Mouse (Mus musculus) hindbrain, embryonic 11.5 days (tissue): ENCODE results near the gene Pck2. TPM values are rescaled to one million over a fixed set of nuclear protein-coding genes. Genes with fewer than 3 reads are reported as not detected.
A peak's percentile ranks its signal among the peaks of the same experiment; 100 is the strongest.

ENCODE experiments used
- ATAC-seq: fragments of 200-750 bp; cut with Nextera tagmentation; 2 replicates; pipeline ENCODE4 v1.8.0; 2017; ENCODE audit warnings: mild to moderate bottlenecking, moderate TSS enrichment, moderate library complexity; ENCODE audit not compliant: low FRiP score
- DNase-seq: peaks from one replicate; pipeline ENCODE4 v3.0.0-alpha.2; 2015; ENCODE audit warnings: low spot score
- H3K27ac ChIP-seq: fragments of 300-500 bp; sonication (generic); 2 replicates; pipeline ENCODE4 v1.5.1; 2014; ENCODE audit warnings: mild to moderate bottlenecking, low read depth, low read length
- H3K27me3 ChIP-seq: fragments of 300-500 bp; sonication (generic); 2 replicates; pipeline ENCODE4 v1.6.1; 2014; ENCODE audit warnings: mild to moderate bottlenecking, low read length, moderate library complexity, mixed read lengths; ENCODE audit not compliant: control insufficient read depth, insufficient read depth
- H3K36me3 ChIP-seq: fragments of 300-500 bp; sonication (generic); 2 replicates; pipeline ENCODE4 v1.6.1; 2014; ENCODE audit warnings: mild to moderate bottlenecking, low read length, moderate library complexity, mixed read lengths; ENCODE audit not compliant: control insufficient read depth, insufficient read depth
- H3K4me1 ChIP-seq: fragments of 300-500 bp; sonication (generic); replicated peaks from 2 replicates; pipeline ENCODE4 v1.6.1; 2014; ENCODE audit warnings: low read length, mixed read lengths; ENCODE audit not compliant: control insufficient read depth, insufficient read depth
- H3K4me2 ChIP-seq: fragments of 300-500 bp; sonication (generic); replicated peaks from 2 replicates; pipeline ENCODE4 v1.6.1; 2014; ENCODE audit warnings: mild to moderate bottlenecking, low read depth, low read length
- H3K4me3 ChIP-seq: fragments of 300-500 bp; sonication (generic); 2 replicates; pipeline ENCODE4 v1.5.1; 2014; ENCODE audit warnings: low read depth, low read length
- H3K9ac ChIP-seq: fragments of 300-500 bp; sonication (generic); 2 replicates; pipeline ENCODE4 v1.6.1; 2014; ENCODE audit warnings: low read depth, low read length
- H3K9me3 ChIP-seq: fragments of 300-500 bp; sonication (generic); 2 replicates; pipeline ENCODE4 v1.6.1; 2016; ENCODE audit warnings: low read length; ENCODE audit not compliant: control insufficient read depth
- WGBS: fragments of 180-500 bp; shearing (Covaris S2); extraction: QIAGEN DNeasy Blood & Tissue Kit; methylation state at CpG from one replicate; pipeline ENCODE4 v1.1.7; 2014; 5-methylcytosine and 5-hydroxymethylcytosine counted together
- polyA plus RNA-seq: library from polyadenylated mRNA; unstranded; fragments of >200 nt; fragmentation: Nextera tagmentation; extraction: Ambion mirVana; gene quantifications from 2 replicates; pipeline ENCODE4 v1.2.1, GENCODE M21; 2014

The Pck2 gene
- polyA plus RNA-seq, 1 experiment from 2014 or later = 11.3 TPM

DNA sequence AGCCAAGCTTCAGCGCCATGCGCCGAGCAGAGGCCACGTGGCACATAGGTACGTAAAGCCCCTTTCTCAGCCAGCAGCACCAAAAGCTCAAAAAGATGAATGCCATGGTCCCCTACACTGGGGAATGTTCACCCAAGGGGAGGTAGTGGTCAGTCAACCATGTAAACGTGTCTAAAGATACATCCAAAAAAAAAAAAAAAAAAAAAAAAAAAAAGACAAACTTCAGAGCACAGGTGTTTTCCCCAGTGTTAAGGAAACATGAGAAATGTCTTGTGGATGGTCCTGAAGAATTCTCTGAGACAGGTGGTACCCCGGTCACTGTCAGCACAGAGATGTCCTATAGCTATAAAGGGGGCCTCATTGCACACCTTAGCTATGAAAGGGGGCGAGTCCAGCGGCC, 34.5 kb upstream of the Pck2 start:
- Histone ChIP-seq H3K4me1 (no peaks in the 10 kb centered on the region), H3K27ac (no peak overlapping the region), H3K4me3 (no peak overlapping the region), H3K4me2 (no peak overlapping the region), H3K27me3 (no peaks in the 10 kb centered on the region), H3K9me3 (no peaks in the 10 kb centered on the region), H3K36me3 (no peaks in the 10 kb centered on the region), H3K9ac (no peak overlapping the region)
- ATAC-seq (no peak), DNase-seq (no peak)
- 87% methylated on average over 9 of the region's 9 CpGs for WGBS

- H3K4me2 ChIP-seq = no peak overlapping the region
- H3K4me1 ChIP-seq = no peaks in the 10 kb centered on the region
- H3K27ac ChIP-seq = no peak overlapping the region
- H3K27me3 ChIP-seq = no peaks in the 10 kb centered on the region
- DNase-seq (no peak), ATAC-seq (no peak)
- no peaks in the 10 kb centered on the region for H3K36me3 ChIP-seq
- no peaks in the 10 kb centered on the region for H3K9me3 ChIP-seq
- H3K4me3 ChIP-seq = no peak overlapping the region
- WGBS = 56% methylated on average over 7 of the region's 7 CpGs
- H3K9ac ChIP-seq = no peak overlapping the region
Measured at GRCm38 (mm10) chr14:55507801-55508200, 32.3 kb upstream of the Pck2 start.

DNA sequence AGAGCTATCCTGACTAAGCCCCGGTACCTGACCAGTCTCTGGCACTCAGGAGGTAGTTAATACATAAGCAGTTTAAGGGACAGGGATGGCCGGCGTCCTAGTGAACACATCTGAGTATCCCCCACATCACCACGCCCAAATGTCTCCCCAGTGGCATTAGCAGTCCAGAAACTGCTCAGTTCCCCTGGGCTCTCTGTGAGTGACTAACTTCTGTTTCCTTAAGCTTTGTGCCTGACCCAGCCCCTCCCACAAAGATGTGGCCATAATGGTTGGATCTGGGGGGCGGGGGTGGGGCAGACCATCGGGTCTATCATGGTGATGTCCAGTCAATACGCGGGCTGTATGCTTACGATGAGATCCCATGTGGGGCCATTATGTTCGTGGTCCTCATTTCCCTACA, 30.5 kb upstream of the Pck2 start:
- DNase-seq (no peak), ATAC-seq (no peak)
- H3K9me3 ChIP-seq = no peaks in the 10 kb centered on the region
- no peaks in the 10 kb centered on the region for H3K36me3 ChIP-seq
- no peaks in the 10 kb centered on the region for H3K27me3 ChIP-seq
- WGBS = 79% methylated on average over 10 of the region's 10 CpGs
- no peaks in the 10 kb centered on the region for H3K4me1 ChIP-seq
- no peak overlapping the region for H3K27ac ChIP-seq
- no peak overlapping the region for H3K4me3 ChIP-seq
- H3K9ac ChIP-seq = no peak overlapping the region
- no peak overlapping the region for H3K4me2 ChIP-seq

DNA sequence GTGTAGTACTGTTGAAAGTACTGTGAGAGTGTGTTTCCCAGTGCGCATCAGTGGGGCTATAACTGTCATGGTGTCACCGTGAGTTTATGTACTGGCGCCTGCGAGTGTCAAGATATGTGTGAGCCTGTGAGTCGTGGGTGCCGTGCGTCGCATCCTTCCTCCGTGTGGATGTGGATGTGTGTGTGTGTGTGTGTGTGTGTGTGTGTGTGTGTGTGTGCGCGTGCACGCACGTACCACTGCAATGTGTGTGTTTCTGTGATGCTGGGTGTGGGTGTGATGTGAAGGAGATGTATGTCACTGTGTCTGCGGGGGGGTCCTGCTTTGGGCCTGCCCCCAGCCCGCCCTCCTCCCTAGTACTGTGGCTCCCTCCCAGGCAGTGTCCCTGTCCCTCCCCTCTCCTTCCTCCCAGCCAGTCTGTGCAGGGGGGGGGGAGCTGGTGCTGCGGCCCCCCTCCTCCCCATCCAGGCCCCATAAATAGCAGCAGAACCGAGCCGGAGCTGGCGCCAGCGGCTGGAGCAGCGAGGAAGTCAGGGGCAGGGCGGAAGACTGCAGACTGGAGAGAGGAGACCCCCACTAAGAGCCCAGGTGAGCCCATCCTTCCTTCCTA, 29.8 kb upstream of the Pck2 start, which contains the start of gene Cpne6:
Cpne6 (plus strand) TSS at position 321 of the 607 bp plus-strand sequence.
- 75% methylated on average over 20 of the region's 22 CpGs for WGBS
- Histone ChIP-seq H3K27ac (no peak within 1 kb of the TSS), H3K9me3 (no peaks in the 10 kb centered on the region), H3K4me3 (no peak within 1 kb of the TSS), H3K9ac (no peak within 1 kb of the TSS), H3K4me1 (no peaks in the 10 kb centered on the region), H3K27me3 (no peaks in the 10 kb centered on the region), H3K4me2 (no peak within 1 kb of the TSS), H3K36me3 (no peaks in the 10 kb centered on the region)
- ATAC-seq = no peak
- DNase-seq = no peak

DNA sequence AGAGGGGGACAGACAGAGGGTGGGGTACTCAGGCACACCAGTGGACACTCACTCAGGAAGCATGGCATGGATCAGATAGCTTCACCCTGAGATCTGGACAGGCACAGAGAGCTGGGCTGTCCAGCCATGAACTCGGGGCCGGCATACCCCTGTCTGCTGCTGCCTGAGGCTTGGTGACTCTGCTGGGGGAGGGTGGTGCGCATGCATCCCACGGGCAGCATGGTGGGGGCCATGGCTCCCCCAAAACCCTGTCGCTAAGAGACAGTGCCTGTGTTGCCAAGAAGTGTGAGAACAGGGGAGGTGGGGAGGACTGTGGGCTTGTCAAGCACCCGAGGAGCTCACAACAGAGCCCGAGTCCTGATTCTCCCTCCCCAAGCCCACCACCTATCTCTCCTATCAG, 29.0 kb upstream of the Pck2 start:
- Histone ChIP-seq H3K27me3 (no peaks in the 10 kb centered on the region), H3K27ac (no peak overlapping the region), H3K4me2 (no peak overlapping the region), H3K4me1 (no peaks in the 10 kb centered on the region), H3K4me3 (no peak overlapping the region), H3K9ac (no peak overlapping the region), H3K36me3 (no peaks in the 10 kb centered on the region), H3K9me3 (no peaks in the 10 kb centered on the region)
- WGBS = 66% methylated on average over 7 of the region's 7 CpGs
- DNase-seq = no peak
- ATAC-seq = no peak

GRCm38 (mm10) chr14:55513927-55514326, 26.1 kb upstream of the Pck2 start:
- ATAC-seq (no peak), DNase-seq (no peak)
- Histone ChIP-seq H3K9me3 (no peaks in the 10 kb centered on the region), H3K9ac (no peak overlapping the region), H3K4me1 (no peaks in the 10 kb centered on the region), H3K27me3 (no peaks in the 10 kb centered on the region), H3K4me3 (no peak overlapping the region), H3K4me2 (no peak overlapping the region), H3K36me3 (no peaks in the 10 kb centered on the region), H3K27ac (no peak overlapping the region)
- WGBS = 72% methylated on average over 10 of the region's 10 CpGs

- Histone ChIP-seq H3K36me3 (no peaks in the 10 kb centered on the region), H3K4me1 (no peaks in the 10 kb centered on the region), H3K4me3 (no peak overlapping the region), H3K4me2 (no peak overlapping the region), H3K9me3 (no peaks in the 10 kb centered on the region), H3K9ac (no peak overlapping the region), H3K27ac (no peak overlapping the region), H3K27me3 (0 out of 2 replicates have a peak, but pooled peaks cover 7% of the 10 kb centered on the region)
- DNase-seq = no peak
- no peak for ATAC-seq
- 94% methylated on average over 4 of the region's 4 CpGs for WGBS
Measured at GRCm38 (mm10) chr14:55515846-55516245, 24.2 kb upstream of the Pck2 start.

DNA sequence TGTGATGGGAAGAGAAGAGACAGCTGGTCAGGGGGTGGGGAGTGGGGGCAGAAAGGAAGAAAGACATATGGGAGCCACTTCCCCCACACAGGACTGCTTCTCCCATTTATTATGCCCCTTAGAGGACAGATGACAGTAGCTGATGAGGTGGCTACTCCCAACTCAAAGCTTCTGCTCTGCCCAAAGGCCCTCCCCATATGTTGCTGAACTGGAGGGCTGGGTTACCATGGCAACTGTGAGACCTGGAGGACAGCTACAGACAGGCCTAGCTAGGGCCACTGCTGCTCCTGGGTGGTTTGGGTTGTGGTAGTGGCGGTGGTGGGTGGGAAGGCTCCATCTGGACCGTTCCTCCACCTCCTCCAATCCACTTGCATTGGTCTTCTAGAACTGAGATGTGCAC, 21.2 kb upstream of the Pck2 start:
- DNase-seq (peak; percentile 70), ATAC-seq (peak; percentile 85)
- Histone ChIP-seq H3K9ac (no peak overlapping the region), H3K27ac (peak overlapping the region; percentile 27), H3K9me3 (no peaks in the 10 kb centered on the region), H3K36me3 (no peaks in the 10 kb centered on the region), H3K27me3 (peaks cover 11% of the 10 kb centered on the region; the same call in 1 of the 2 replicates), H3K4me1 (no peaks in the 10 kb centered on the region), H3K4me2 (no peak overlapping the region), H3K4me3 (no peak overlapping the region)
- 24% methylated on average over 2 of the region's 2 CpGs for WGBS

- Histone ChIP-seq H3K36me3 (no peaks in the 10 kb centered on the region), H3K9me3 (no peaks in the 10 kb centered on the region), H3K4me3 (no peak overlapping the region), H3K4me1 (no peaks in the 10 kb centered on the region), H3K27ac (peak overlapping the region; percentile 27), H3K4me2 (no peak overlapping the region), H3K27me3 (peaks cover 11% of the 10 kb centered on the region; the same call in 1 of the 2 replicates), H3K9ac (no peak overlapping the region)
- no peak for ATAC-seq
- DNase-seq = peak; percentile 23
- WGBS = 50% methylated on average over 4 of the region's 4 CpGs
Measured at GRCm38 (mm10) chr14:55519604-55520003, 20.5 kb upstream of the Pck2 start.
